Mouse (Mus musculus): ENCODE data around the gene Tnnc2. TPM values are rescaled to one million over a fixed set of nuclear protein-coding genes. Genes with fewer than 3 reads are reported as not detected.

Gene Tnnc2
- polyA plus RNA-seq, 1 experiment, result not detected

- DNase-seq (ENCODE audit: low read depth in 1 of 2, low spot score in 2 of 2), result no peak
- WGBS, result 76% methylated on average over 7 of the region's 7 CpGs
These were observed 4.3 kb upstream of the Tnnc2 start for GRCm38 (mm10) chr2:164783926-164784581.

GRCm38 (mm10) chr2:164781876-164782275 lies 2.1 kb upstream of the Tnnc2 start:
- H3K4me1 ChIP-seq (ENCODE audit: control insufficient read depth, insufficient read depth, insufficient read length), result peaks cover 7% of the 10 kb centered on the region; the same call in 1 of the 2 replicates
- 85% methylated on average over 4 of the region's 4 CpGs for WGBS
- TF ChIP-seq POLR2A (IDR thresholded peaks at IDR 0.05; ENCODE audit: low read depth, low read length) (no peak), CTCF (IDR thresholded peaks at IDR 0.05; ENCODE audit: extremely low read depth, insufficient read depth, insufficient read length, insufficient replicate concordance) (no peak)
- H3K4me3 ChIP-seq (ENCODE audit: extremely low read depth, insufficient read depth, insufficient read length), result no peak overlapping the region
- H3K27ac ChIP-seq (ENCODE audit: insufficient read depth, low read length), result no peak overlapping the region
- no peak for DNase-seq (ENCODE audit: low read depth in 1 of 2, low spot score in 2 of 2)
- H3K36me3 ChIP-seq (ENCODE audit: control insufficient read depth, insufficient read depth, low read length), result no peaks in the 10 kb centered on the region
- H3K27me3 ChIP-seq (ENCODE audit: control insufficient read depth, insufficient read depth, low read length), result no peaks in the 10 kb centered on the region

More at GRCm38 (mm10) chr2:164783926-164784581, 4.3 kb upstream of the Tnnc2 start:
- Histone ChIP-seq H3K27ac (ENCODE audit: insufficient read depth, low read length) (no peak overlapping the region), H3K27me3 (ENCODE audit: control insufficient read depth, insufficient read depth, low read length) (no peaks in the 10 kb centered on the region), H3K4me3 (ENCODE audit: extremely low read depth, insufficient read depth, insufficient read length) (no peak overlapping the region), H3K36me3 (ENCODE audit: control insufficient read depth, insufficient read depth, low read length) (no peaks in the 10 kb centered on the region), H3K4me1 (ENCODE audit: control insufficient read depth, insufficient read depth, insufficient read length) (peaks cover 7% of the 10 kb centered on the region; the same call in 1 of the 2 replicates)
- no peak for TF ChIP-seq CTCF (IDR thresholded peaks at IDR 0.05; ENCODE audit: extremely low read depth, insufficient read depth, insufficient read length, insufficient replicate concordance)
- no peak for TF ChIP-seq POLR2A (IDR thresholded peaks at IDR 0.05; ENCODE audit: low read depth, low read length)

GRCm38 (mm10) chr2:164778809-164779208 lies 958 bp downstream of the Tnnc2 start:
- Histone ChIP-seq H3K27me3 (ENCODE audit: control insufficient read depth, insufficient read depth, low read length) (no peaks in the 10 kb centered on the region), H3K4me3 (ENCODE audit: extremely low read depth, insufficient read depth, insufficient read length) (no peak overlapping the region)
- TF ChIP-seq POLR2A (IDR thresholded peaks at IDR 0.05; ENCODE audit: low read depth, low read length) (no peak), CTCF (IDR thresholded peaks at IDR 0.05; ENCODE audit: extremely low read depth, insufficient read depth, insufficient read length, insufficient replicate concordance) (no peak)

GRCm38 (mm10) chr2:164778015-164778287 lies 1.8 kb downstream of the Tnnc2 start:
- WGBS, result 89% methylated on average over 11 of the region's 11 CpGs
- H3K27ac ChIP-seq (ENCODE audit: insufficient read depth, low read length), result no peak overlapping the region
- TF ChIP-seq POLR2A (IDR thresholded peaks at IDR 0.05; ENCODE audit: low read depth, low read length), result no peak
- TF ChIP-seq CTCF (IDR thresholded peaks at IDR 0.05; ENCODE audit: extremely low read depth, insufficient read depth, insufficient read length, insufficient replicate concordance), result no peak
- H3K27me3 ChIP-seq (ENCODE audit: control insufficient read depth, insufficient read depth, low read length), result no peaks in the 10 kb centered on the region
- H3K4me1 ChIP-seq (ENCODE audit: control insufficient read depth, insufficient read depth, insufficient read length), result no peaks in the 10 kb centered on the region
- H3K4me3 ChIP-seq (ENCODE audit: extremely low read depth, insufficient read depth, insufficient read length), result no peak overlapping the region
- DNase-seq (ENCODE audit: low read depth in 1 of 2, low spot score in 2 of 2), result no peak
- no peaks in the 10 kb centered on the region for H3K36me3 ChIP-seq (ENCODE audit: control insufficient read depth, insufficient read depth, low read length)

More at GRCm38 (mm10) chr2:164778809-164779208, 958 bp downstream of the Tnnc2 start:
- no peak overlapping the region for H3K27ac ChIP-seq (ENCODE audit: insufficient read depth, low read length)
- DNase-seq (ENCODE audit: low read depth in 1 of 2, low spot score in 2 of 2), result no peak
- H3K4me1 ChIP-seq (ENCODE audit: control insufficient read depth, insufficient read depth, insufficient read length), result no peaks in the 10 kb centered on the region
- 81% methylated on average over 7 of the region's 7 CpGs for WGBS
- no peaks in the 10 kb centered on the region for H3K36me3 ChIP-seq (ENCODE audit: control insufficient read depth, insufficient read depth, low read length)

- H3K4me1 ChIP-seq (ENCODE audit: control insufficient read depth, insufficient read depth, insufficient read length), result no peaks in the 10 kb centered on the region
- TF ChIP-seq CTCF (IDR thresholded peaks at IDR 0.05; ENCODE audit: extremely low read depth, insufficient read depth, insufficient read length, insufficient replicate concordance) (no peak), POLR2A (IDR thresholded peaks at IDR 0.05; ENCODE audit: low read depth, low read length) (no peak)
- H3K36me3 ChIP-seq (ENCODE audit: control insufficient read depth, insufficient read depth, low read length), result no peaks in the 10 kb centered on the region
- H3K27me3 ChIP-seq (ENCODE audit: control insufficient read depth, insufficient read depth, low read length), result no peaks in the 10 kb centered on the region
- DNase-seq (ENCODE audit: low read depth in 1 of 2, low spot score in 2 of 2), result no peak
- no peak overlapping the region for H3K27ac ChIP-seq (ENCODE audit: insufficient read depth, low read length)
- no peak overlapping the region for H3K4me3 ChIP-seq (ENCODE audit: extremely low read depth, insufficient read depth, insufficient read length)
- 81% methylated on average over 30 of the region's 30 CpGs for WGBS
These were observed 2.3 kb downstream of the Tnnc2 start for GRCm38 (mm10) chr2:164777246-164778014.

GRCm38 (mm10) chr2:164776801-164777200 lies 3.0 kb downstream of the Tnnc2 start:
- WGBS, result 78% methylated on average over 17 of the region's 17 CpGs
- H3K27ac ChIP-seq (ENCODE audit: insufficient read depth, low read length), result no peak overlapping the region
- no peak for DNase-seq (ENCODE audit: low read depth in 1 of 2, low spot score in 2 of 2)
- TF ChIP-seq CTCF (IDR thresholded peaks at IDR 0.05; ENCODE audit: extremely low read depth, insufficient read depth, insufficient read length, insufficient replicate concordance) (no peak), POLR2A (IDR thresholded peaks at IDR 0.05; ENCODE audit: low read depth, low read length) (no peak)
- H3K4me3 ChIP-seq (ENCODE audit: extremely low read depth, insufficient read depth, insufficient read length), result no peak overlapping the region
- H3K27me3 ChIP-seq (ENCODE audit: control insufficient read depth, insufficient read depth, low read length), result no peaks in the 10 kb centered on the region
- no peaks in the 10 kb centered on the region for H3K36me3 ChIP-seq (ENCODE audit: control insufficient read depth, insufficient read depth, low read length)
- no peaks in the 10 kb centered on the region for H3K4me1 ChIP-seq (ENCODE audit: control insufficient read depth, insufficient read depth, insufficient read length)

GRCm38 (mm10) chr2:164776130-164776529 lies 3.6 kb downstream of the Tnnc2 start:
- no peaks in the 10 kb centered on the region for H3K27me3 ChIP-seq (ENCODE audit: control insufficient read depth, insufficient read depth, low read length)
- no peaks in the 10 kb centered on the region for H3K4me1 ChIP-seq (ENCODE audit: control insufficient read depth, insufficient read depth, insufficient read length)
- H3K36me3 ChIP-seq (ENCODE audit: control insufficient read depth, insufficient read depth, low read length), result no peaks in the 10 kb centered on the region
- no peak overlapping the region for H3K4me3 ChIP-seq (ENCODE audit: extremely low read depth, insufficient read depth, insufficient read length)
- no peak overlapping the region for H3K27ac ChIP-seq (ENCODE audit: insufficient read depth, low read length)
- WGBS, result 92% methylated on average over 6 of the region's 6 CpGs
- TF ChIP-seq CTCF (IDR thresholded peaks at IDR 0.05; ENCODE audit: extremely low read depth, insufficient read depth, insufficient read length, insufficient replicate concordance) (no peak), POLR2A (IDR thresholded peaks at IDR 0.05; ENCODE audit: low read depth, low read length) (no peak)
- DNase-seq (ENCODE audit: low read depth in 1 of 2, low spot score in 2 of 2), result no peak

All from spleen, adult 2 months (tissue).